Mouse (Mus musculus) lung, adult 2 months (tissue): Measurements from ENCODE around the gene Ttc23l. TPM values are rescaled to one million over a fixed set of nuclear protein-coding genes. Genes with fewer than 3 reads are reported as not detected.

Experiments used
- DNase-seq: peaks from one replicate; pipeline ENCODE4 v3.0.0; 2022
- H3K4me1 ChIP-seq: fragments of 200-500 bp; 2 replicates; pipeline ENCODE4 v1.6.1; 2011; ENCODE audit warnings: low read length; ENCODE audit not compliant: control insufficient read depth, insufficient read depth
- H3K4me3 ChIP-seq: fragments of 200-500 bp; replicated peaks from 2 replicates; pipeline ENCODE3; 2011; ENCODE audit warnings: low read depth, mild to moderate bottlenecking, control low read depth, low read length; ENCODE audit errors: extremely low read depth
- CTCF ChIP-seq: fragments of 200-500 bp; IDR thresholded peaks from 2 replicates; pipeline ENCODE4 v1.5.1; 2011; ENCODE audit warnings: mild to moderate bottlenecking, low read length, control low read depth; ENCODE audit not compliant: insufficient read depth
- POLR2A ChIP-seq: fragments of 200-500 bp; IDR thresholded peaks from 2 replicates; pipeline ENCODE4 v1.6.1; 2011; ENCODE audit warnings: low read depth, mild to moderate bottlenecking, control low read depth, low read length, borderline replicate concordance; ENCODE audit errors: extremely low read depth
- WGBS: fragments of 180-500 bp; shearing (Covaris S2); methylation state at CpG from one replicate; pipeline ENCODE4 v1.1.7; 2018; 5-methylcytosine and 5-hydroxymethylcytosine counted together
- polyA plus RNA-seq: library from polyadenylated mRNA; depleted of rRNA; stranded (reverse); fragments of >200 nt; gene quantifications from 2 replicates; pipeline ENCODE4 v1.2.3, GENCODE M21; 2012; rRNA removed

Gene Ttc23l
- not detected in 2 replicates for polyA plus RNA-seq

GRCm38 (mm10) chr15:10558465-10558864 is at the start of gene Ttc23l:
Ttc23l (minus strand) TSS chr15:10558668.
- H3K4me1 ChIP-seq, result no peaks in the 10 kb centered on the region
- DNase-seq, result no peak
- 90% methylated on average over 13 of the region's 13 CpGs for WGBS
- TF ChIP-seq CTCF (no peak), POLR2A (no peak)
- H3K4me3 ChIP-seq, result no peak within 1 kb of the TSS

- TF ChIP-seq CTCF (no peak), POLR2A (no peak)
- Histone ChIP-seq H3K4me1 (peaks cover 7% of the 10 kb centered on the region), H3K4me3 (no peak overlapping the region)
- no peak for DNase-seq
- WGBS, result 52% methylated on average over 7 of the region's 7 CpGs
Observed at GRCm38 (mm10) chr15:10599413-10599812, 40.9 kb upstream of the Ttc23l start.

GRCm38 (mm10) chr15:10598259-10599225 is 40.1 kb upstream of the Ttc23l start:
- 58% methylated on average over 16 of the region's 16 CpGs for WGBS
- Histone ChIP-seq H3K4me3 (no peak overlapping the region), H3K4me1 (peaks cover 7% of the 10 kb centered on the region)
- no peak for DNase-seq
- no peak for TF ChIP-seq POLR2A
- TF ChIP-seq CTCF, result no peak

GRCm38 (mm10) chr15:10596871-10597270 is 38.4 kb upstream of the Ttc23l start:
- 85% methylated on average over 9 of the region's 9 CpGs for WGBS
- no peak for TF ChIP-seq POLR2A
- TF ChIP-seq CTCF, result no peak
- no peak for DNase-seq
- peaks cover 7% of the 10 kb centered on the region for H3K4me1 ChIP-seq
- H3K4me3 ChIP-seq, result no peak overlapping the region

- no peak for TF ChIP-seq CTCF
- no peak for TF ChIP-seq POLR2A
- Histone ChIP-seq H3K4me3 (no peak overlapping the region), H3K4me1 (peaks cover 7% of the 10 kb centered on the region)
- no peak for DNase-seq
- WGBS, result 77% methylated on average over 6 of the region's 6 CpGs
Observed at GRCm38 (mm10) chr15:10595408-10595807, 36.9 kb upstream of the Ttc23l start.

- H3K4me1 ChIP-seq, result peaks cover 7% of the 10 kb centered on the region
- no peak overlapping the region for H3K4me3 ChIP-seq
- no peak for DNase-seq
- no peak for TF ChIP-seq CTCF
- TF ChIP-seq POLR2A, result no peak
- 86% methylated on average over 10 of the region's 10 CpGs for WGBS
Observed at GRCm38 (mm10) chr15:10594910-10595309, 36.4 kb upstream of the Ttc23l start.

- H3K4me1 ChIP-seq, result peaks cover under 1% of the 10 kb centered on the region; the same call in 1 of the 2 replicates
- H3K4me3 ChIP-seq, result no peak overlapping the region
- TF ChIP-seq POLR2A, result no peak
- no peak for TF ChIP-seq CTCF
- 68% methylated on average over 6 of the region's 6 CpGs for WGBS
- DNase-seq, result no peak
Observed at GRCm38 (mm10) chr15:10593094-10593493, 34.6 kb upstream of the Ttc23l start.

GRCm38 (mm10) chr15:10586565-10586964 is 28.1 kb upstream of the Ttc23l start:
- TF ChIP-seq CTCF, result no peak
- Histone ChIP-seq H3K4me1 (no peaks in the 10 kb centered on the region), H3K4me3 (no peak overlapping the region)
- DNase-seq, result no peak
- 81% methylated on average over 2 of the region's 2 CpGs for WGBS

- no peak for DNase-seq
- H3K4me3 ChIP-seq, result no peak overlapping the region
- H3K4me1 ChIP-seq, result no peaks in the 10 kb centered on the region
- TF ChIP-seq CTCF, result no peak
- TF ChIP-seq POLR2A, result no peak
- WGBS, result 85% methylated on average over 10 of the region's 10 CpGs
Observed at GRCm38 (mm10) chr15:10584359-10585187, 26.1 kb upstream of the Ttc23l start.
